Mouse (Mus musculus) lung, postnatal 0 days (tissue): ENCODE measurements around the gene Pld5.
"Not testable (repeated sequence)": the region's sequence is repeated elsewhere in the genome, so short reads cannot be mapped to it uniquely, and the experiment has no call there.

Experiments used
- CTCF ChIP-seq: IDR thresholded peaks from 2 replicates; pipeline ENCODE4 v1.5.1; 2016; ENCODE audit warnings: antibody characterized with exemption, mild to moderate bottlenecking
- EP300 ChIP-seq: IDR thresholded peaks from 2 replicates; pipeline ENCODE4 v1.6.1; 2016; ENCODE audit warnings: antibody characterized with exemption, mild to moderate bottlenecking, control low read depth

GRCm38 (mm10) chr1:175979014-175979413, 296.1 kb downstream of the Pld5 start, which contains the start of gene Rbm8a2:
- not testable (repeated sequence) for TF ChIP-seq CTCF, EP300
